Mouse (Mus musculus) testis, adult 2 months (tissue): ENCODE data around the gene Mrpl33. TPM values are rescaled to one million over a fixed set of nuclear protein-coding genes. Genes with fewer than 3 reads are reported as not detected.

Source experiments
- H3K27ac ChIP-seq: fragments of 200-500 bp; 2 replicates; pipeline ENCODE4 v1.5.1; 2012; ENCODE audit warnings: low read depth, low read length; ENCODE audit not compliant: control insufficient read depth, insufficient read depth
- H3K27me3 ChIP-seq: fragments of 200-500 bp; 2 replicates; pipeline ENCODE4 v1.6.1; 2012; ENCODE audit warnings: mild to moderate bottlenecking, low read length, moderate library complexity; ENCODE audit not compliant: control insufficient read depth, insufficient read depth
- H3K36me3 ChIP-seq: fragments of 200-500 bp; 2 replicates; pipeline ENCODE4 v1.6.1; 2012; ENCODE audit warnings: mild to moderate bottlenecking, low read length; ENCODE audit not compliant: control insufficient read depth, insufficient read depth
- H3K4me1 ChIP-seq: fragments of 200-500 bp; 2 replicates; pipeline ENCODE4 v1.6.1; 2012; ENCODE audit warnings: low read length; ENCODE audit not compliant: control insufficient read depth, insufficient read depth
- H3K4me3 ChIP-seq: fragments of 200-500 bp; 2 replicates; pipeline ENCODE4 v1.5.1; 2012; ENCODE audit warnings: low read depth, mild to moderate bottlenecking, low read length, moderate library complexity, mixed read lengths; ENCODE audit not compliant: control insufficient read depth
- CTCF ChIP-seq: fragments of 200-500 bp; IDR thresholded peaks from 2 replicates; pipeline ENCODE4 v1.5.1; 2012; ENCODE audit warnings: low read depth, mild to moderate bottlenecking, inconsistent platforms, low read length, moderate library complexity; ENCODE audit not compliant: control insufficient read depth, insufficient read depth, insufficient replicate concordance
- POLR2A ChIP-seq: fragments of 200-500 bp; IDR thresholded peaks from 2 replicates; pipeline ENCODE4 v1.6.1; 2012; ENCODE audit warnings: low read depth, mild to moderate bottlenecking, inconsistent platforms, low read length, moderate library complexity; ENCODE audit not compliant: control insufficient read depth
- polyA plus RNA-seq: library from polyadenylated mRNA; depleted of rRNA; stranded (reverse); fragments of >200 nt; gene quantifications from 2 replicates; pipeline ENCODE4 v1.2.3, GENCODE M21; 2012

The Mrpl33 gene
- polyA plus RNA-seq, 1 experiment = 22.5 TPM

DNA sequence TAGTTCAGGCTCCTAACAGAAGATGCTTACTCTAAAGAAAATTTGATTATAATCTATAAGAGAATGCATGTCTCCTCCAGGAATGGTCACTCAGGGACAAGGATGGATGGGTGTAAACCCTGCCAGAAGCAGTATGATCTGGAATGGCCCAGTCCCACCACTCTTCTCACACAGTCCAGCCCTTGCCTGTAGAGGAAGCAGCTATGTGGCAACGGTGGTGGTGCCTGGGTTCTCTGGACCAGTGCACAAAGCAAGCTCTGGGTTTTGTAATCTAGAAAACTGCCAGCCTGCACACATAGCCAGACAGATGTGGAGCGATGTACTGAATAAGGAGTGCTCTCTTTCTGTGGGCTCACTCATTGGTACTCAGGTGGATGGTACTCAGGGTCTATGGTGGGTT lies 43.8 kb downstream of the Mrpl33 start:
- H3K4me3 ChIP-seq = no peak overlapping the region
- no peaks in the 10 kb centered on the region for H3K36me3 ChIP-seq
- TF ChIP-seq CTCF (no peak), POLR2A (no peak)
- no peaks in the 10 kb centered on the region for H3K27me3 ChIP-seq
- H3K4me1 ChIP-seq = no peaks in the 10 kb centered on the region
- no peak overlapping the region for H3K27ac ChIP-seq

DNA sequence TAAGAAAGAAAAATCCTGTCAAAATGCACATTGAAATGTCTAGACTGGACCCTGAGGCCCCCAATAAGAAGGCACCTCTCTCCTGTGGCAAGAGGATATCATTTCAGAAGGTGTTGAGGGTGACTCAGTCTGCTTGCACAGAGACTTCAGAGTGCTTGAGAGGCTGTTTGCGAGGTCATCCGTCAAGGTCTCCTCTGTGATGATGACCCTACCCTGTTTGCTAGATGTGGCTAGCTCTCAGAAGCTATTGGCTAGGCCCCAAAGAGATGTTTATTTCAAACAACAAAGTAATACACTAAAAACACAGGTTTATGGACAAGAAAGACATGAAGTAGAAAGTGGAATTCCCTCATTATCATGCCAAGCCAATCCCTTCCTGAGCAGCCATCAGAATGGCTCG lies 45.6 kb downstream of the Mrpl33 start:
- Histone ChIP-seq H3K27ac (no peak overlapping the region), H3K4me1 (no peaks in the 10 kb centered on the region), H3K27me3 (no peaks in the 10 kb centered on the region), H3K36me3 (no peaks in the 10 kb centered on the region), H3K4me3 (no peak overlapping the region)
- TF ChIP-seq POLR2A = no peak

DNA sequence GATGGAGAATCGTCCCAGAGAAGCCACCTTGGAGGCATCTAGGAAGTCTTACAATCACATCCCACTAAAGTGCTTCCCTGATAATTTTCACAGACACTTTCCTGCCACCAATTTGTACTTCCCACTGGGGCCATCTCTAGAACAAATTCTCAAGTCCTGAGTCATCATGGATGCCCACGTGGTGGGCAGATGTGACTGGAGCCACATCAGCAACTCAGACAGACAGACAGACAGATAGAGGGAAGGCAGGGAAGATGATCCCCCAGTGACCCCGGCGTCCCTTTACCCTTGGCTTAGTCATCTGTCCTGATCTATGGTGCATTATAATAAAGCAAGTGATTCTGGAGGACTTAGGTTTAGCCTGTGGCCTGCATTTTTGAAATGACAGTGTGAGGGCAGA lies 47.5 kb downstream of the Mrpl33 start:
- TF ChIP-seq CTCF = no peak
- no peaks in the 10 kb centered on the region for H3K27me3 ChIP-seq
- H3K4me1 ChIP-seq = no peaks in the 10 kb centered on the region
- no peak overlapping the region for H3K4me3 ChIP-seq
- H3K36me3 ChIP-seq = no peaks in the 10 kb centered on the region
- no peak overlapping the region for H3K27ac ChIP-seq

DNA sequence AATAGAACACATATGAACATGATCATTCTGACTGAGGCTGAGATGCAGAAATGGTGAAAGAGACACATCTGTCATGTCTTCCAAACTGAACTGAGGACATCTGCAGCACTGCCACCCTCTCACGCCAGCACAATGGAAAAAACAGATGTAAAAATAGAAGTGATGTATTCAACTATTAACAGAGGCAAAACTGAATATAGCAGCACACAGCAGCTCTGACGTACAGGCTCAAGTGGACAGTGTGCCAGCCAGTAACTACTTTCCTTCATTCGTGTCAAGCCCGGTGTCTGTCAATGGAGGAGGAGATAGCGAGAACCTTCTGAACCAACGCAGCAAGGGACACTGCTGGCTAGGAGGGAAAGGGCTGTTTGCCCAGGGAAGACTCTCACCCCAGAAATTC lies 48.1 kb downstream of the Mrpl33 start:
- no peak overlapping the region for H3K27ac ChIP-seq
- no peaks in the 10 kb centered on the region for H3K27me3 ChIP-seq
- H3K4me3 ChIP-seq = no peak overlapping the region

DNA sequence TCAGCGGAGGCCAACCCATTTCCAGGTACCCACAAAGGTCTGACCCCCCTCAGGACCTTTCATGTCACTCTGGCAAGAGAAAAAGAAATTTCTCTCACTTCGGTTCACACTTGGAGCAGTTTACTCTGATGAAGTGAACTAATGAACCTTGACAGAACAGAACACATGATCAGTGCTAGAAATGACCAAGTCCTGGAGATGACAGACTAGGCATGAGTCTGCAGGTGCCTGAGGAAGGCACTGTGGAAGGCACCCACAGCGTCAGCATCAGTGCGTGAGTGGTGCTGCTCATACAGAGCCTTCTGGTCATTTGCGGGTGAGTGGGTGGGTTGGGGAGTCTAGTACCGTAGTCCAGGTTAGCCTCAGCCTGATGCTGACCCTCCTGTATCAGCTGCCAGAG lies 49.1 kb downstream of the Mrpl33 start:
- no peaks in the 10 kb centered on the region for H3K4me1 ChIP-seq
- TF ChIP-seq CTCF = no peak
- TF ChIP-seq POLR2A = no peak
- H3K27me3 ChIP-seq = no peaks in the 10 kb centered on the region
- H3K27ac ChIP-seq = no peak overlapping the region
- no peak overlapping the region for H3K4me3 ChIP-seq
- no peaks in the 10 kb centered on the region for H3K36me3 ChIP-seq

More for the DNA sequence above, 48.1 kb downstream of the Mrpl33 start:
- TF ChIP-seq CTCF (no peak), POLR2A (no peak)
- H3K4me1 ChIP-seq = no peaks in the 10 kb centered on the region
- H3K36me3 ChIP-seq = no peaks in the 10 kb centered on the region

DNA sequence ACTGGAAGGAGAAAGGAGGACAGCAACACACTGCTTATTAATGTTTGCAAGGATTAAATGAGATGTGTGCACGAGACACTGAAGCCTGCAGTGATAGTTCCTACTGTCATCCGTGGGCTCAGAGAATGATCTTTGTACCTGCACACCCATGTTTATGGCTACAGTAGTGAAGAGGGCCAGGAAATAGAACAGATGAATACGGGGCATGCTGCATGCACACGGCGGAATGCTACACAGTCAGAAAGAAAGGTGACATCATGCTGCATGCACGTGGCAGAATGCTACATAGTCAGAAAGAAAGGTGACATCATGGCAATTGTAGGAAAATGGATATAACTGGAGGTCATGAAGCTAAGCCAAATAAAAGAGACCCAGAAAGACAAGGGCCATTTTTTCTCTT lies 49.8 kb downstream of the Mrpl33 start:
- no peaks in the 10 kb centered on the region for H3K4me1 ChIP-seq
- no peak overlapping the region for H3K27ac ChIP-seq
- TF ChIP-seq CTCF (no peak), POLR2A (no peak)
- H3K4me3 ChIP-seq = no peak overlapping the region
- no peaks in the 10 kb centered on the region for H3K27me3 ChIP-seq
- H3K36me3 ChIP-seq = no peaks in the 10 kb centered on the region

DNA sequence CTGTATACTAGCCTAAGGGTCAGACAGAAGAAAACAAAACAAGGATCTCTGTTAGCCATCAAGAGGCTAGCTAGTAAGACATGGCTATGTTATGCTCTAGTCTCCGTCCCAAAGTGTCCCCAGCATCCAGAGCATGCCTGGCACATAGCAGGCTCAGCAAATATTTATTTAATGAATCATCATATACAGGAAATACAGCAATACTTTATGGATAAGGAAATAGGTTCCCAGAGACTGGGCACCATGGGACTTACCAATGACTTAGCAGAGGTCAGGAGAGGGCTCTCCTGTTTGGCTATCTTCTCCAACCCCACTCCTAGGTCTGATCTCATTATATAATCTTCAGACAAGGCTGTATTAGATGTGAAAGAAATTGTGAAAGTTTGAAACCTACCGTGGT lies 50.6 kb downstream of the Mrpl33 start:
- H3K27me3 ChIP-seq = no peaks in the 10 kb centered on the region
- H3K36me3 ChIP-seq = no peaks in the 10 kb centered on the region
- H3K4me3 ChIP-seq = no peak overlapping the region
- no peak for TF ChIP-seq POLR2A
- H3K27ac ChIP-seq = no peak overlapping the region
- no peaks in the 10 kb centered on the region for H3K4me1 ChIP-seq

DNA sequence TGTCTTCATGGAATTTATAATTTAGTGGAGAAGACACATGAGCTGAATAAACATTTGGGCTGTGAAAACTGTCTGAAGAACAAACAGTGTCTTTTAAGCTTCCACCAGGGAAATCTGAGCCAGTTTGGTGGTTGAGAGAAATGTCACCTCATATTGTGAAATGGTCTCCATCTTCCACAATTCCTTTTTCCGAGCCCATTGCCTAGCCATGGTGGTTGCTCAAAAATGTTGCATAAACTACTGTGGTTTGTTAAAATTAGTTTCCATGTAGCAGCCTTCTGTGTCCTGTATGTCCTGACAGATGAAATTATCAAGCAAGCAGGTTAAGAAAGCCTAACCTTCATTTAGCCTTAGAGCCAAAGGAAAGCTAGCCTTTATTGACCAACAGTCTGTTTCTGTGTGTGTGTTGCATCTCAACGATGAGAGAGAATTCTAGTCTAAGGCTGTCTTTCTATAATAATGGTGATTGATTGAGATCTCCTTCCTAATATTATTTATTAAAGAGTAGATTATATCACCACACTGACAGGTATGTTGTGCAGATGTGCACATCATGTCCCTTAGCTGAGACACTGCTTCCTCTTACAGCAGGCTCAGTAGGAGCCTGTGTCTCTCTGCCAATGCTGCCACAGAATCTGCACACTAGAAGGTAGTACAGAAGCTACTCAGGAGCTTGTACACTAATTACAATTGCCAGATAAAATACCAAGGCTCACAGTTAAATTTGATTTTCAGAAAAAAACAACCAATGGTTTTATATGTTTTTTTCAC lies 54.0 kb downstream of the Mrpl33 start:
- Histone ChIP-seq H3K27ac (no peak overlapping the region), H3K27me3 (no peaks in the 10 kb centered on the region), H3K4me1 (no peaks in the 10 kb centered on the region), H3K36me3 (no peaks in the 10 kb centered on the region), H3K4me3 (no peak overlapping the region)
- TF ChIP-seq CTCF = no peak
